Mouse (Mus musculus) MEL (cell line): ENCODE data around the gene Ring1.

ENCODE experiments used
- CTCF ChIP-seq, 3 experiments: IDR thresholded peaks in 2 of 3; conservative IDR thresholded peaks in 1 of 3; 2 replicates each; pipeline ENCODE4 v1.5.1; 2011 to 2012; ENCODE audit warnings: low read length in 3 of 3, low read depth in 2 of 3, mild to moderate bottlenecking in 2 of 3, improper control_type of control experiment in 1 of 3, inconsistent platforms in 1 of 3, mixed read lengths in 1 of 3, moderate library complexity in 1 of 3; ENCODE audit not compliant: control insufficient read depth in 1 of 3, insufficient read depth in 1 of 3, poor library complexity in 1 of 3, severe bottlenecking in 1 of 3
- NRF1 ChIP-seq: IDR thresholded peaks from 2 replicates; pipeline ENCODE4 v1.6.1; 2014; ENCODE audit warnings: low read depth, mild to moderate bottlenecking, inconsistent platforms, low read length, improper control_type of control experiment, moderate library complexity; ENCODE audit not compliant: poor library complexity, insufficient read depth, severe bottlenecking

DNA sequence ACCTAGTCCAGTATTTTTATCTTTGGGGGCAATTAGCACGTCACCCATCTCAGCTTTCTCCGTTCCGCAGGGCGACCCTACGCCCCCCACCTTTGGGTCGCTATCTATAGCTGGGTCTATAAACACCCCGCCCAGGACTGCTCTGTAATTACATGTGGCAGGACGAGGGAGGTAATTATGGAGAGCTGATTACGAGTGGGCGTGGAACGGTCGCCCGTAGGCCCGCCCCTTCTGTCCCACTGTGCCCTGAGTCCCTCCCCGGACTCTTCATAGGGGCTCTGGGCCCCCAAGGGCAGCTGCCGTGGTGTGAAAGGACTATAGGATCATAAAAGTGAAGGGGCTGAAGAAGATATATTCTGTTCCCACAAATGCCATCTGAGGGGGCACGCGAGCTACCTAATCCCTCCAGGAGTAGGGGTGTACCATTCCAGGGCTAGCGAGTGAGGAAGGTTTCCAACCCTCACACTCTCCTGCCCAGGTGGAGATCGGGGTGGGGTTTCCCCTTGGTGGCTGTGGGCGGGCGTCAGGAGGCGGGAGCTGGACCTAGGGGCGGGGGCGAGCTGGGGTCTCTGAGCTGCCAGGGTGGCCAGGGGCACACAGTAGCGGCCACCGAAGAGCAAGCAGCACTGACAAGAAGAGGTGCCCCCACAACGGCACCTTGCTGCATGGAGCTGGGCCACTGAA is 14.5 kb upstream of the Ring1 start, which contains the start of gene Col11a2:
- TF ChIP-seq NRF1, result no peak
- no peak for TF ChIP-seq CTCF (IDR thresholded peaks at IDR 0.05 in 2 of 3, conservative IDR thresholded peaks at IDR 0.05 in 1 of 3; ENCODE audit: control insufficient read depth in 1 of 3, insufficient read depth in 1 of 3, low read depth in 2 of 3, low read length in 3 of 3, poor library complexity in 1 of 3, severe bottlenecking in 1 of 3)
